ENCODE assay signal across 12 mouse cellular contexts in genomic region chr11:113630642-113631041, GRCm38 (mm10). TPM values are rescaled to one million over a fixed set of nuclear protein-coding genes. Genes with fewer than 3 reads are reported as not detected.
DNase-seq lines count a peak whose midpoint lies in the region; ATAC-seq and TF ChIP-seq lines count a peak whose summit lies in the region.
"Had no signal": no experiment of that assay in that cellular context is flagged by ENCODE, and none has a peak within 500 bp of the region (broad histone marks: within the 10 kb centered on the region; RNA-seq: fewer than 3 reads in every experiment).

No protein-coding gene starts in this region.

- no peak overlapping the region for H3K27ac ChIP-seq in cerebellum, adult 2 months (ENCODE audit: insufficient read depth, low read length)
- H3K27ac ChIP-seq in kidney, postnatal 0 days = no peak overlapping the region

- no peak for TF ChIP-seq POLR2A in cerebellum, adult 2 months (IDR thresholded peaks at IDR 0.05; ENCODE audit: borderline replicate concordance, insufficient read depth, low read length)
- TF ChIP-seq POLR2A in brain, embryonic 14.5 days (IDR thresholded peaks at IDR 0.05; ENCODE audit: borderline replicate concordance, extremely low read depth, insufficient read depth, insufficient read length, poor library complexity, severe bottlenecking) = no peak

- H3K36me3 ChIP-seq in kidney, postnatal 0 days (ENCODE audit: insufficient read depth, low read length) = no peaks in the 10 kb centered on the region

- no peak overlapping the region for H3K4me2 ChIP-seq in kidney, postnatal 0 days (ENCODE audit: low read length)

- H3K4me1 ChIP-seq in cerebellum, adult 2 months (ENCODE audit: control insufficient read depth, insufficient read depth, low read length) = no peaks in the 10 kb centered on the region
- no peaks in the 10 kb centered on the region for H3K4me1 ChIP-seq in kidney, postnatal 0 days (replicated peaks; ENCODE audit: insufficient read depth, low read length)

- 66% methylated on average over 7 of the region's 7 CpGs for WGBS in cerebellum, adult 2 months
- 59% methylated on average over 7 of the region's 7 CpGs for WGBS in kidney, postnatal 0 days

- peak; percentile 43; the same call in 1 of the 2 replicates for TF ChIP-seq CTCF in cerebellum, adult 2 months (IDR thresholded peaks at IDR 0.05; ENCODE audit: borderline replicate concordance, insufficient read depth, low read depth, low read length)
- TF ChIP-seq CTCF in kidney, postnatal 0 days (IDR thresholded peaks at IDR 0.05; ENCODE audit: low read depth) = peak; percentile 70
- peak; percentile 57; the same call in 1 of the 2 replicates for TF ChIP-seq CTCF in brain, embryonic 14.5 days (IDR thresholded peaks at IDR 0.05; ENCODE audit: borderline replicate concordance, extremely low read depth, insufficient read depth, insufficient read length)

- no peak for ATAC-seq in kidney, postnatal 0 days (replicated peaks; ENCODE audit: low FRiP score, low read depth)

- H3K4me3 ChIP-seq in cerebellum, adult 2 months (replicated peaks; ENCODE audit: insufficient read depth, low read depth, low read length) = no peak overlapping the region
- no peak overlapping the region for H3K4me3 ChIP-seq in kidney, postnatal 0 days (replicated peaks; ENCODE audit: low read depth, low read length)
- H3K4me3 ChIP-seq: erythroblast, embryonic 14.5 days had no signal

- no peak overlapping the region for H3K9ac ChIP-seq in kidney, postnatal 0 days (ENCODE audit: low read depth, low read length)

- DNase-seq in cerebellum, adult 2 months = no peak
- DNase-seq in cerebellum, adult 11-12 months = no peak
- peak; percentile 59 for DNase-seq in kidney, postnatal 0 days (ENCODE audit: low spot score)
- DNase-seq in kidney, adult 18-20 months = no peak
- peak; percentile 41 for DNase-seq in 416B (ENCODE audit: low read depth)
- DNase-seq in brain, embryonic 14.5 days (ENCODE audit: low read depth) = peak; percentile 67
- DNase-seq in right cerebral cortex, postnatal 4 days = no peak
- no peak for DNase-seq in kidney, postnatal 14 days
- DNase-seq: cerebellum, adult 18-20 months; gastrocnemius, postnatal 25 days; heart, postnatal 14 days had no signal

- no peaks in the 10 kb centered on the region for H3K9me3 ChIP-seq in kidney, postnatal 0 days (replicated peaks; ENCODE audit: low read length)

- H3K27me3 ChIP-seq in cerebellum, adult 2 months (ENCODE audit: control insufficient read depth, insufficient read depth, low read length) = no peaks in the 10 kb centered on the region
- no peaks in the 10 kb centered on the region for H3K27me3 ChIP-seq in kidney, postnatal 0 days (ENCODE audit: insufficient read depth, low read length)

RNA-seq across cellular contexts. Expression of gene Sstr2, which starts 11.5 kb away (rescaled TPM):
- 3.3 and 4.0 TPM in 2 replicates for polyA plus RNA-seq in cerebellum, adult 2 months (2012; rRNA removed)
- 0.20 and 0.31 TPM in 2 replicates for polyA plus RNA-seq in kidney, postnatal 0 days (2015; fragmentation: Nextera tagmentation; extraction: Ambion mirVana)
- 29.0 and 67.3 TPM in 2 replicates for polyA plus RNA-seq in brain, embryonic 14.5 days (2012; rRNA removed)
- polyA plus RNA-seq: erythroblast, embryonic 14.5 days had no signal

RNA-seq across cellular contexts. Expression of gene Cog1, which starts 18.3 kb away (rescaled TPM):
- polyA plus RNA-seq in cerebellum, adult 2 months (2012; rRNA removed) = 84.0 and 87.5 TPM in 2 replicates
- polyA plus RNA-seq in kidney, postnatal 0 days (2015; fragmentation: Nextera tagmentation; extraction: Ambion mirVana) = 21.0 and 21.6 TPM in 2 replicates
- 53.0 and 59.8 TPM in 2 replicates for polyA plus RNA-seq in brain, embryonic 14.5 days (2012; rRNA removed)

RNA-seq across cellular contexts. Expression of gene Slc39a11, which starts 19.2 kb away (rescaled TPM):
- 13.0 and 14.1 TPM in 2 replicates for polyA plus RNA-seq in cerebellum, adult 2 months (2012; rRNA removed)
- 22.8 and 23.3 TPM in 2 replicates for polyA plus RNA-seq in kidney, postnatal 0 days (2015; fragmentation: Nextera tagmentation; extraction: Ambion mirVana)
- 22.1 and 24.3 TPM in 2 replicates for polyA plus RNA-seq in brain, embryonic 14.5 days (2012; rRNA removed)

RNA-seq across cellular contexts. Expression of gene Fam104a, which starts 53.3 kb away (rescaled TPM):
- 32.5 and 32.9 TPM in 2 replicates for polyA plus RNA-seq in cerebellum, adult 2 months (2012; rRNA removed)
- polyA plus RNA-seq in kidney, postnatal 0 days (2015; fragmentation: Nextera tagmentation; extraction: Ambion mirVana) = 49.7 and 49.9 TPM in 2 replicates
- 30.2 and 37.4 TPM in 2 replicates for polyA plus RNA-seq in brain, embryonic 14.5 days (2012; rRNA removed)

RNA-seq across cellular contexts. Expression of gene D11Wsu47e, which starts 53.6 kb away (rescaled TPM):
- polyA plus RNA-seq in cerebellum, adult 2 months (2012; rRNA removed) = 10.1 and 10.5 TPM in 2 replicates
- 17.2 and 18.8 TPM in 2 replicates for polyA plus RNA-seq in kidney, postnatal 0 days (2015; fragmentation: Nextera tagmentation; extraction: Ambion mirVana)
- 31.4 and 34.3 TPM in 2 replicates for polyA plus RNA-seq in brain, embryonic 14.5 days (2012; rRNA removed)

Comparison
In these comparisons a context has a peak if more than half of its experiments do, and no peak if none do; other contexts are left out.
1. DNase-seq: peak in kidney, postnatal 0 days (single experiment), 416B (single experiment) and brain, embryonic 14.5 days (single experiment); none in cerebellum, adult 2 months (0 of 2), cerebellum, adult 11-12 months (single experiment), kidney, adult 18-20 months (single experiment), right cerebral cortex, postnatal 4 days (single experiment) and kidney, postnatal 14 days (single experiment).
2. Peak in every context shown above with its lines, with median percentiles within 50 percentile points of each other: CTCF ChIP-seq.